Mouse (Mus musculus) lung, postnatal 0 days (tissue): ENCODE measurements around the gene Ass1.

ENCODE experiments used
- CTCF ChIP-seq: IDR thresholded peaks from 2 replicates; pipeline ENCODE4 v1.5.1; 2016; ENCODE audit warnings: antibody characterized with exemption, mild to moderate bottlenecking
- EP300 ChIP-seq: IDR thresholded peaks from 2 replicates; pipeline ENCODE4 v1.6.1; 2016; ENCODE audit warnings: antibody characterized with exemption, mild to moderate bottlenecking, control low read depth

- TF ChIP-seq CTCF (no peak), EP300 (no peak)
Measured at GRCm38 (mm10) chr2:31551971-31552370, 82.0 kb downstream of the Ass1 start.
